Mouse (Mus musculus) forebrain, postnatal 0 days (tissue): Measurements from ENCODE around the gene Mmp8. TPM values are rescaled to one million over a fixed set of nuclear protein-coding genes. Genes with fewer than 3 reads are reported as not detected.

ENCODE experiments used
- ATAC-seq: fragments of 200-750 bp; cut with Nextera tagmentation; 2 replicates; pipeline ENCODE4 v1.8.0; 2017; ENCODE audit warnings: mild to moderate bottlenecking, moderate library complexity
- DNase-seq: peaks from one replicate; pipeline ENCODE4 v3.0.0-alpha.2; 2015
- H3K27ac ChIP-seq: fragments of 300-500 bp; sonication (generic); 2 replicates; pipeline ENCODE4 v1.5.1; 2014; ENCODE audit warnings: low read depth, mild to moderate bottlenecking, antibody characterized with exemption, low read length, moderate library complexity, mixed read lengths
- H3K27me3 ChIP-seq: fragments of 300-500 bp; sonication (generic); 2 replicates; pipeline ENCODE4 v1.6.1; 2014; ENCODE audit warnings: mild to moderate bottlenecking, low read length, mixed read lengths; ENCODE audit not compliant: insufficient read depth
- H3K36me3 ChIP-seq: fragments of 300-500 bp; sonication (generic); 2 replicates; pipeline ENCODE4 v1.6.1; 2014; ENCODE audit warnings: mild to moderate bottlenecking, moderate library complexity; ENCODE audit not compliant: insufficient read depth
- H3K4me1 ChIP-seq: fragments of 300-500 bp; sonication (generic); 2 replicates; pipeline ENCODE4 v1.6.1; 2014; ENCODE audit warnings: antibody characterized with exemption; ENCODE audit not compliant: insufficient read depth
- H3K4me2 ChIP-seq: fragments of 300-500 bp; sonication (generic); 2 replicates; pipeline ENCODE4 v1.6.1; 2014; ENCODE audit warnings: low read depth, mild to moderate bottlenecking, moderate library complexity
- H3K4me3 ChIP-seq: fragments of 300-500 bp; sonication (generic); 2 replicates; pipeline ENCODE4 v1.5.1; 2014; ENCODE audit warnings: low read depth, low read length, mixed read lengths
- H3K9ac ChIP-seq: fragments of 300-500 bp; sonication (generic); 2 replicates; pipeline ENCODE4 v1.6.1; 2014; ENCODE audit warnings: mild to moderate bottlenecking
- H3K9me3 ChIP-seq: fragments of 300-500 bp; sonication (generic); 2 replicates; pipeline ENCODE4 v1.6.1; 2016; ENCODE audit warnings: low read length
- CTCF ChIP-seq: sonication (generic); IDR thresholded peaks from 2 replicates; pipeline ENCODE4 v1.5.1; 2016; ENCODE audit warnings: antibody characterized with exemption, control low read depth, low read depth
- WGBS: fragments of 180-500 bp; shearing (Covaris S2); extraction: QIAGEN DNeasy Blood & Tissue Kit; methylation state at CpG from one replicate; pipeline ENCODE4 v1.1.7; 2014; 5-methylcytosine and 5-hydroxymethylcytosine counted together
- polyA plus RNA-seq: library from polyadenylated mRNA; unstranded; fragments of >200 nt; fragmentation: Nextera tagmentation; extraction: Ambion mirVana; gene quantifications from 2 replicates; pipeline ENCODE4 v1.2.1, GENCODE M21; 2015
- total RNA-seq: library from RNA; depleted of rRNA; stranded (reverse); fragments of >200 nt; gene quantifications from 2 replicates; pipeline ENCODE4 v1.2.3, GENCODE M21; 2014

The Mmp8 gene
- total and polyA plus RNA-seq, 2 experiments from 2014 or later, result 0.10 to 0.90 TPM

DNA sequence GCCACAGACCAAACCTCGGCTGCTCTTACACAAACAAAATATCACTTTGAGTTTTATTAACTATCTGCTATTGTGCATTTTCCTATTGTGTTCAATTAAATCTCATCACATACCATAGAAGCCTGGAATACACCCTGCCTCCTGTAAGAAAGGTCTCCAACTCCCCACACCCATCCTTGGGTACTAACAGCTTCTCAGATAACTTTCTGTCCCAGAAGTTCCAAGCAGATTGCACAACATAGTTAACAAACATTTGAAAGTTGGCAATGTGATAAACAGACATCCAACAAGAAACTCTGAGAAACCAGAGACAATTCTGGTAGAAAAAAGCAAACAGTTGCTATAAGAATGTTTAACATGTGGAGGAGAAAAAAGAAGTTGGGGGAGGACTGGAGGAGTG lies 12.2 kb downstream of the Mmp8 start:
- Histone ChIP-seq H3K27me3 (no peaks in the 10 kb centered on the region), H3K4me2 (no peak overlapping the region), H3K4me1 (no peaks in the 10 kb centered on the region), H3K9ac (no peak overlapping the region), H3K4me3 (no peak overlapping the region), H3K36me3 (no peaks in the 10 kb centered on the region), H3K27ac (no peak overlapping the region), H3K9me3 (no peaks in the 10 kb centered on the region)
- no peak for TF ChIP-seq CTCF
- DNase-seq, result no peak
- no peak for ATAC-seq
- 89% methylated on average over 1 of the region's 1 CpGs for WGBS

DNA sequence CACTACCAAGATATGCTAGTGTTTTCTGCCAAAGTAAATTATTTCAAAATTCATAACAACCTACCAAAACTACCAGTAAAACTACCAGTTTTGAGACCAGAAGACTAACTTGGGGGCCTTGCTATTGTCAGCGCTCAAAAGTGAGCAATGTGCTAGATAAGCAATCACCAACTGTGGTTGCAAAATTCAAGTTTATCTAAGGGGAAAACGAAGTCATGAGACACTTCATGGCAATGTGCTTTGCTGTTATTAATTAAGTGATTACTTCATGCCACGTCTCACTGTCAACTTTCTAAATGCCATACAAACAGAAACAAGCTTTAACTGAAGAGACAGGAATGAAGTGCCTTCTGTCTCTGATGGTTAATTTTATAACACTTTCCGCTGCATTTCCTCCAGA lies 12.9 kb downstream of the Mmp8 start, which contains the start of gene Mmp27:
TSS of gene Mmp27 (plus strand) at position 235 of the 400 bp plus-strand sequence.
- DNase-seq, result no peak

DNA sequence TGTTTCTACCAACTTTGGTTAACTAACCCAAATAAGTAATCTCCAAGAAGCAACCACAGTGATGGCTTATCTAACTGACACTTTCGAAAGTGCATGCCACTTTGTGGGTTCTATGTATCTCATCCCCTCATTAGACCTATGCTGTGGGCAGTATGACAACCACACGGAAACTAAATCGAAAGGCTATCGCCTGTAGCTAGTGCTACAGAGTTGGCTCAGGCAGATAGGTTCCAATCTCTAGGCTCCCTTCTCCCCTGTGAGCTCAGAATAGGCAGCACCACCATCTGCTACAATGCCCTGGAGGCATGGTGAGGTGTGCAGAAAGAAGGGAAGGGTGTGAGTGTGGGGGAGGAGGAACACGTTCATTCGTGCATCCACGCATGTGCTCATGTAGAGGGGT lies 13.9 kb downstream of the Mmp8 start:
- Histone ChIP-seq H3K4me3 (no peak overlapping the region), H3K9ac (no peak overlapping the region), H3K9me3 (no peaks in the 10 kb centered on the region), H3K27ac (no peak overlapping the region), H3K27me3 (no peaks in the 10 kb centered on the region), H3K4me2 (no peak overlapping the region), H3K4me1 (no peaks in the 10 kb centered on the region), H3K36me3 (no peaks in the 10 kb centered on the region)
- DNase-seq, result no peak
- 90% methylated on average over 7 of the region's 7 CpGs for WGBS
- ATAC-seq, result no peak
- TF ChIP-seq CTCF, result no peak

More for the DNA sequence above, 12.9 kb downstream of the Mmp8 start, which contains the start of gene Mmp27:
- WGBS, result 80% methylated on average over 4 of the region's 4 CpGs
- Histone ChIP-seq H3K27me3 (no peaks in the 10 kb centered on the region), H3K4me3 (no peak within 1 kb of the TSS), H3K36me3 (no peaks in the 10 kb centered on the region), H3K4me2 (no peak within 1 kb of the TSS), H3K9me3 (no peaks in the 10 kb centered on the region), H3K27ac (no peak within 1 kb of the TSS), H3K4me1 (no peaks in the 10 kb centered on the region), H3K9ac (no peak within 1 kb of the TSS)
- no peak for TF ChIP-seq CTCF
- no peak for ATAC-seq

DNA sequence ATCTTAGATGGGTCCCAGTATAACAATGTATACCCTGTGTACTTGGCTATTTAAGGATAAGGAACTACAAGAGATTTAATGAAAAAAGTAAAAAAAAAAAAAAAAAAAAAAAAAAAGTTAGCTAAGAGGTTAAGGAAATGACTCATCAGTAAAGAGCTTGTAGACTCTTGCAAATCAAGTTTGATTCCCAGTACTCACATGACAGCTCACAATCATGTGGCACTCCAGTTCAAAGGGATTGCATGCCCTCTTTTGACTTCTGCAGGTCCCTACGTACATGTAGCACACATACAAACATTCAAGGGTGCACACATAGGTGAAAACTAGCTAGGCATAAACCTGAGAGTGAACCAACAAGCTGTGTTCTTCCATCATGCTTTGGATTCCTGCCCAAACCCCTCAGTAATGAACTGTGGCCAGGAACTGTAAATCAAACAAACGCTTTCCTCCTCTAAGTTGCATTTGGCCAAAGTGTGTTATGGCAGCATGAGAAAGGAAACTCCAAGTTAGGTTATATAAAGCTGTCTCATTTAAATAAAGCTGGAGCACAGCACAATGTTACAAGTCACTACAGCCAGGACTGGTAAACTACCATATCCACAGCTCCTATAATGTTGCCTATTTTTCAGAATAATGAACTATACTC lies 14.5 kb downstream of the Mmp8 start:
- ATAC-seq, result no peak
- 69% methylated on average over 2 of the region's 2 CpGs for WGBS
- Histone ChIP-seq H3K27me3 (no peaks in the 10 kb centered on the region), H3K4me1 (no peaks in the 10 kb centered on the region), H3K4me3 (no peak overlapping the region), H3K9me3 (no peaks in the 10 kb centered on the region), H3K27ac (no peak overlapping the region), H3K9ac (no peak overlapping the region), H3K36me3 (no peaks in the 10 kb centered on the region), H3K4me2 (no peak overlapping the region)
- DNase-seq, result no peak
- TF ChIP-seq CTCF, result no peak

DNA sequence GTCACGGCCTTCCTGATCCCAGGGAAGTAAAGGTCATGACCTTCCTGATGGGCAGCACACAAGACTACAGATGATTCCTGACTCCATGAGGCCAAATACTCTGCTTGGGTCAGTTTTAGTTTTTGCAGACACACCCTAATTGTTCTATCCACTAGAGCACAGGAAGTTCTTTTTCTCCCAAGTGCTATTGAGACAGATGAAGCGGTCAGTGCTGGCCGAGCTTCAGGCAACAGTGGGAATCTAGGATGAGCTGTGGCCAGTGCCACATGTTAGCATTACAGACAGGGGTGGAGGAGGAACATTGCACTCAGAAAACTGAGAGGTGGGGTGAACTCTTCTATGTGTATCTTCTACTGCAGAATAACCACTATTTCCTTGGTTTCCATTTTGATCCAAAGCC lies 17.3 kb downstream of the Mmp8 start:
- no peaks in the 10 kb centered on the region for H3K27me3 ChIP-seq
- H3K36me3 ChIP-seq, result no peaks in the 10 kb centered on the region
- WGBS, result 85% methylated on average over 3 of the region's 3 CpGs
- TF ChIP-seq CTCF, result no peak
- no peaks in the 10 kb centered on the region for H3K4me1 ChIP-seq
- H3K27ac ChIP-seq, result no peak overlapping the region
- no peak overlapping the region for H3K9ac ChIP-seq
- ATAC-seq, result no peak
- no peak overlapping the region for H3K4me3 ChIP-seq
- H3K9me3 ChIP-seq, result no peaks in the 10 kb centered on the region
- no peak for DNase-seq
- H3K4me2 ChIP-seq, result no peak overlapping the region

DNA sequence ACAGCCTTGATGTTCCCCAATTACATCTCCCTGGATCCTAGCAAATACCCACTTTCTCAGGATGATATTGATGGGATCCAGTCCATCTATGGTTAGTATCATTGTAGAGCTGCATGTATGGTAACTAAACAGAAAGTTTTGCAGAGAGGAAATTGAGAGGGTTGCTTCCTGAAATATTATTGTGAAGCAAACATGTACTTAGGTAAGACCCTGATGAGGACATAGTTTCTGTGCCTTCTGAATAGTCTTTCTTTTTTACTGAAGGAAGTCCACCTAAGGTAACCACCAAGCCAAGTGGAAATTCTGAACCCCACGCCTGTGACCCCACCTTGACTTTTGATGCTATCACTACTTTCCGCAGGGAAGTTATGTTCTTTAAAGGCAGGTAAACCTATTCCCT lies 19.1 kb downstream of the Mmp8 start:
- Histone ChIP-seq H3K36me3 (no peaks in the 10 kb centered on the region), H3K4me2 (no peak overlapping the region), H3K4me1 (no peaks in the 10 kb centered on the region), H3K27me3 (no peaks in the 10 kb centered on the region), H3K9me3 (no peaks in the 10 kb centered on the region), H3K9ac (no peak overlapping the region), H3K27ac (no peak overlapping the region), H3K4me3 (no peak overlapping the region)
- DNase-seq (no peak), ATAC-seq (no peak)
- WGBS, result 95% methylated on average over 2 of the region's 2 CpGs
- no peak for TF ChIP-seq CTCF

DNA sequence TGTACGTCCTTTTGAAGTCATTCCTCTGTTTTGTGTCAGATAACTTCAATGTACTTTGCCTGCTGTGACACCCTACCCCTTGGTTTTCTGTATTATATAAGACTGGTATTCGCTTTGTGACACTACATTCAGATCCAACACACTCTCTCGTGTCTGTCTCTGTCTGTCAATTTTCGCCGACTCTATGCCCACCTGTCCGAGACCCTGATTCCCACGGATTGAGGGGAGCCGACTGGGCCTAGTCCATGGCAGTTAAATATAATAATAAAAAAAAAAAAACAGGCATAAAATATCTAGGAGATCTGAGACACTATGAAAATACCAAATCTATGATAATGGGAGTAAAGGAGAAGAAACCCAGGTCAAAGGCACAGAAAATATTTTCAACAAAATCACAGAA lies 31.8 kb downstream of the Mmp8 start:
- Histone ChIP-seq H3K9me3 (no peaks in the 10 kb centered on the region), H3K4me3 (no peak overlapping the region), H3K36me3 (no peaks in the 10 kb centered on the region), H3K27me3 (no peaks in the 10 kb centered on the region), H3K4me1 (no peaks in the 10 kb centered on the region), H3K27ac (no peak overlapping the region), H3K4me2 (no peak overlapping the region), H3K9ac (no peak overlapping the region)
- no peak for ATAC-seq
- DNase-seq, result no peak
- WGBS, result 77% methylated on average over 8 of the region's 8 CpGs
- no peak for TF ChIP-seq CTCF
